Mouse (Mus musculus) brown adipose tissue, adult 24 weeks (tissue): Measurements from ENCODE around the gene Arl2bp. TPM values are rescaled to one million over a fixed set of nuclear protein-coding genes. Genes with fewer than 3 reads are reported as not detected.
A peak's percentile ranks its signal among the peaks of the same experiment; 100 is the strongest.

Experiments used
- H3K27ac ChIP-seq: fragments of 200-500 bp; replicated peaks from 2 replicates; pipeline ENCODE4 v1.5.1; 2012; ENCODE audit warnings: low read depth, mild to moderate bottlenecking, low read length
- H3K4me1 ChIP-seq: fragments of 200-500 bp; 2 replicates; pipeline ENCODE4 v1.6.1; 2012; ENCODE audit warnings: low read length, mixed read lengths; ENCODE audit not compliant: control insufficient read depth, insufficient read depth, insufficient read length
- H3K4me3 ChIP-seq: fragments of 200-500 bp; 2 replicates; pipeline ENCODE4 v1.5.1; 2012; ENCODE audit warnings: low read depth, mild to moderate bottlenecking, low read length, moderate library complexity; ENCODE audit not compliant: insufficient read depth
- polyA plus RNA-seq: library from polyadenylated mRNA; stranded (reverse); fragments of >200 nt; gene quantifications from 2 replicates; pipeline ENCODE4 v1.2.4, GENCODE M21; 2012; ENCODE audit not compliant: missing spikeins, insufficient read depth, insufficient read length

Arl2bp gene
- polyA plus RNA-seq, 1 experiment: 47.8 TPM

DNA sequence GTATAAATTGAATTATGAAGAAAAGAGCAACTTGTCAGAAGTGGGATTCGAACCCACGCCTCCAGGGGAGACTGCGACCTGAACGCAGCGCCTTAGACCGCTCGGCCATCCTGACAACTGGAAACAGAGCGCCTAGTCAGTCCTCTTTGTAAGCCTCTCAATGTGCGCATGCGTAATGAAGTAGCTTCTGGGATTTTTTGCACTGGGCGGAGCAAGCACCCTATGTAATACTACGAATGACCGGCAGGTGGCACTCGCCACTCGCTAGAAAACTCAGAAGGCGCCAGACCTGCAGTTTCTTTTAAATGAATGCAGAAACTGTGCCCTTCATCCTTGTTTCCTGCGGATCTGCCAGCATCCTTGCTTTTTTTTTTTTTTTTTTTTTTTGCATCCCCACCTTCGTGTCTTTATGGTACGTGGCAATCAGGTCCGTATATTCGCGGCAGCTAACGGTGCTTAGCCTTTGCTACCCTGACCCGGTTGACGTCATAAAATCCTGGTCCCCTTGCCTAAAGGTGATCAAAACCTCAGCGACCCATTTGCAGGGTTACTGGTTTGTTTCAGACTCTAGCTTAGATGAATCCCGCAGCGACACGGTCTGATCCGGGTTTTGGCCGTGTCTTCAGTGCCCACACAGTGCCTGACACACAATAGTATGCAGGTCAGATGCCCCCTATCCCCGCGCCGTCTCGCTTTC, 37.7 kb downstream of the Arl2bp start:
- Histone ChIP-seq H3K27ac (no peak overlapping the region), H3K4me1 (peaks cover 12% of the 10 kb centered on the region), H3K4me3 (peak overlapping the region; percentile 48)

DNA sequence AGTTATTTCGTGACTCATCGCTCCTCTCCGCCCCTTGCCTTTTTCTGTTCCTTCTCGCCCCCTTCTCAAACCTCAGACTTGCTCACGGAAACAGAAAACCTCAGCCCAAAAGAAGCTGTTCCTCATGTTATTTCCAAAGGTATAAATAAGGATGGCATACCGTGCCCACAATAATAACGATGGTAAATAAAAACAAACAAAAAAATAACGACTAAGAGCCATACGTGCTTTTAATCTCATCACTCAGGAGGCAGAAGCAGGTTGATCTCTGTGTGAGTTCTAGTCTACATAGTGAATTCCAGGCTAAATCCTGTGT, 38.2 kb downstream of the Arl2bp start:
- peak overlapping the region; percentile 48 for H3K4me3 ChIP-seq
- H3K27ac ChIP-seq: no peak overlapping the region
- peaks cover 12% of the 10 kb centered on the region for H3K4me1 ChIP-seq

DNA sequence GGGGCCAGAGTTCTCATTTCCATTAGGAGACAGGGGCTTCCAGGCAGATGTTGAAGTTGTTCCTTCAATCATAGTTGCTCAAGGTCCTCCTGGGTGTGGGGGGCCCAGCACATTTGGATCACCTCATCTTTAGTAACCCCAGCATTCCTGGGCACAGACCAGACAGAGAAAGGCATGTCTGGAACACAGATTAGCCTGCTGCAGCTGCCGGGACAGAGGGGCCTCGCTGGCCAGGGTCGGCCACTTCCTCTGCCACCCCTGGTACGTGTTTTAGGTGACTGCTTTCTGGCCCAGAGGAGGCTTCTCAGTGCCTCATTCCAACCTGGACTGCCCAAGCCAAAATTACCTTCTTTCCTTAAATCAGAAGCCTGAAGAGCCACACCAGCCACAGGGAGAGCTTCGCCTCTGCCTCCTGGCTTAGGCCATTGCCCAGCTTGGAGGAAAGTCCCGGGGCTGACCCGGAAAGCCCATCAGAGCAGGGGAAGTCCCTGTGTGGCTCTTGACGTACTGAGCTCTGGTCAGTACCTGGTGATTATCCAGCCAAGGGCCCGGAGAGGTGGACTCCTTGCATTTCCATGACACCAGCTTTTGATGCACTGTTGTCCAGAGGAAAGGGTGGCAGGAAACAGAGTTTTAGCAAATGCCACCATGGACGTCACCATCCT, 39.3 kb downstream of the Arl2bp start:
- Histone ChIP-seq H3K4me3 (peak overlapping the region; percentile 4; the same call in 1 of the 2 replicates), H3K4me1 (peaks cover 12% of the 10 kb centered on the region), H3K27ac (peak overlapping the region; percentile 80)

DNA sequence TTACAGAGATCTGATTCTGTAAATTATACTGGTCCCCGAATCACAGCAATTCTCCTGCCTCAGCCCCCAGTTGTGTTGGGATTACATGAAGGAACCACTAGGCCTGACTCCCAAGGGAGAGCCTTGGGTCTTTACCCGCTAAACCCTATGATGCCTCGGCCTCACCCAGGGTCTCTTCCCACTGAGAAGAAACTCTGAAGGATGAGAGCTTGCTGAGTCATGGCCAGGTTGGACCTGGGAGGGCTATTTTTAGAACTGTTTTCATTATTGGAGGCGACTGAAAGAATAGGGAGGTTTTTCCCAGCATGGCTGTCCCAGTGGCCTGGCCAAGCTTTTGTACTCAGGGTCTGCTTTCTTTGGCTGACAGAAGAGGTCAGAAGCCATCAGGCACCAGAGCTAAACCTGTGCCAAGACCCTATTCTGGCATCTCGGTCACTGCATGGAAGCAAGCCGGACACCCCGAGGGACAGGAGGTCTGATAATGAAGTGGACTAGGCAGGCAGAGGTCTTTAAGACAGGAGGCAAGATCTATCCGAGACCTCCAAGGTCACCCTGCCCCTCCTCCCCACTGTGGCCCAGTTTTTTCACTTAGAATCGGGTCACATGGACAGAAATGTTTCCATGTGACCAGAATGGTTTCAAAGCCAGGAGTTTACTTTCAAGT, 40.5 kb downstream of the Arl2bp start:
- Histone ChIP-seq H3K4me1 (peaks cover 12% of the 10 kb centered on the region), H3K4me3 (no peak overlapping the region), H3K27ac (peak overlapping the region; percentile 80)

DNA sequence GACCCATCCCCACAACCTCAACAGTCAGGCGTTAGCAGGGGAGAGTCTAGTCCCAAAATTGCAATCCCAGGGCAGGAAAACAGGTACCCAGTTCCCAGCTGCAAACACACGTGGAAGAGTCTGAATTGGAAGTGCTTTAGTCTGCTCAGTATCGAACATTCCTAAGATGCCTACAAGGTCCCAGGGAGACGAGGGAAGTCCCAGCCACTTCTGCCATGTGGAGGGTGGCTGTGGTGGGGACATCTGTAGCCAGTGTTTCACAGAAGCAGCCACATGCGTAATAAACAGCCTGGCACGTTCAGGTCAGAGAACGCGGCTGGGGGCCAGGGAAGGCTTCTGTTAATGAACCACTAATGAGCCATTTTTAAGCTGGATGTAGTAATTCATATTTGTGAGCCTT, 43.9 kb downstream of the Arl2bp start:
- no peak overlapping the region for H3K4me3 ChIP-seq
- no peak overlapping the region for H3K27ac ChIP-seq
- H3K4me1 ChIP-seq: peaks cover 15% of the 10 kb centered on the region

DNA sequence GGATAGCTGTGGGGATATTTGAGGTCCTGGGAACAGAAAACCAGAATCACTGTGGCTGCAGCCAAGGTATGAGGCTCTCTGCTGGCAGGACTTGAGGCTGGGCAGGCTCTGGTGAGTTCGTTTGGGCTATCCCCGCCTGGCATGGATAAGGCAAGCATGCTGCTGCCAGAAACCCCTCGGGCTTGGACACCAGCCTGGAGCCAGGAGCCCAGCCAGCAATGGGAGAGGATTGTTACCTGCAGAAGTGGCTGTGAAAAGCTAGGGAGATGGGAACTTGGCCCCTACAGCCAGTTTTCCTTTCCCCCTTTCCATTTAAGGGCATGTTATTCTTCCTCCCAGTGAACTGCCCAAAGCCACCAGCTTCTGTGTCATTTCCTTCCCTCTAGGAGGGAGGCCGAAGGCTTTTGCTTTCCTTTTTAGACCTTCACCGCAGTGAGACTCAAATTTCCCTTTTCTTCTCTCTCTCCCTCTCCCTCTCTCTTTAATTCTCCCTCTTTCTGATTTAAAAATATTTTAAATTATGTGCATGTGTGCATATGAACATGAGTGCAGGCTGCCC, 44.8 kb downstream of the Arl2bp start:
- H3K4me3 ChIP-seq: peak overlapping the region; percentile 24
- peak overlapping the region; percentile 82 for H3K27ac ChIP-seq
- peaks cover 17% of the 10 kb centered on the region for H3K4me1 ChIP-seq

DNA sequence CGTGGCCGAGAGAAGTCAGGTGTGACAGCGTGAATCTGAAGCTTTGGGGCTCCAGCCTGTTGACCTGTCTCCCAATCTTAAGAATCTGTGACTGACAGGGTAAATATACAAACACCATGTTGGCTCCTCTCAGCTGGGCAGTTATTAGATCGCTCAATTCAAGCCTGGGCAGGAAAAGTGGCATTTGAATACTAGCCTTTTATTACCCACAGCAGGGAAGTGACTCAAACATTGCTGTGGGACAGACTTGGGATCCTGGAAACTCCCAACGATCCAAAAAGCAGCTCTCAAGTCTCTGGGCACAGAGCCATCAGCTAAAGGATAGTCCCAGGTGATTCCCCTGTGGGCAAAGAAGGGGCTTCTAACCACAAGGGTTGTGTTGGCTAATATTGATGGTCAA, 48.2 kb downstream of the Arl2bp start:
- H3K4me3 ChIP-seq: no peak overlapping the region
- peaks cover 5% of the 10 kb centered on the region; the same call in 1 of the 2 replicates for H3K4me1 ChIP-seq
- H3K27ac ChIP-seq: no peak overlapping the region

DNA sequence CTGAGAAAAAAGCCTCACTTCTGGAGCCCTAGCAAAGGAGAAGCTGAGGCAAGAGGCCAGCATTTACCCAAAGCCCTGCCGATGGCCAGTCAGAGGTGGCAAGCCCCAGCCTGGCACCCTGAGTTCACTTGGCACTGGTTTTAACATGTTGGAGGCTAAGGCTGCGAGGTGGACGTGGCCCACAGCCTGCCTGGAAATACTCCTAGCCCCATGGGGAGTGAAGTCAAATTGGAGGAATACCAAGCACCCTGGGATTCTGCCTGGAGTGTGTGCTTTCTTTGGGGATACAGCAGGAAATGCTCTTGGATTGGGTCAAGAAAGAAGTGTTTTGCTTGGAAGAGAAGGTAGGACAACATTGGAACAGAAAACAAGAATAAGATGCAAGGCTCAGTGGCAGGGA, 49.5 kb downstream of the Arl2bp start:
- no peak overlapping the region for H3K4me3 ChIP-seq
- peaks cover 5% of the 10 kb centered on the region; the same call in 1 of the 2 replicates for H3K4me1 ChIP-seq
- no peak overlapping the region for H3K27ac ChIP-seq

DNA sequence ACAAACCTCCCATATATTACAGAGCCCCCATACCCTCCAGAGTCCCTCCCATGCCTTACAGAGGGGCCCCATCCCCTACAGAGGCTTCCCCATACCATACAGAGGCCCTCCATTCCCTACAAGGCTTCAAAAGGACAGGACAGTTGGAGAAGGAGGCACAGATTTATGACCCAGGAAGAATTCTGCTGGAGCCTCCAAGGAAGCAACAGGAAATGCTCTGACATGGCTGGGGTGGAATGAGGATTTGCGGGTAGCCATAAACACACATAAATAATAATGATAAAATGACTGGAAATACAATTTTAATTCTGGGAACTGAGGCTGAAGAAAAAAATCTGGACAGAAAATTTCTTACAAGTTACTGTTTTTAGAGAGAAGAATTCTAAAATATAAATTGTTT, 50.4 kb downstream of the Arl2bp start:
- Histone ChIP-seq H3K4me1 (peaks cover 5% of the 10 kb centered on the region; the same call in 1 of the 2 replicates), H3K4me3 (no peak overlapping the region), H3K27ac (no peak overlapping the region)

Other genes with a start within 250 kb of the Arl2bp start
- 5.0 and 7.6 TPM in 2 replicates for gene Nlrc5, start 232.2 kb upstream of the Arl2bp start, polyA plus RNA-seq
- gene Cpne2, start 133.6 kb upstream of the Arl2bp start, polyA plus RNA-seq: 4.9 and 6.0 TPM in 2 replicates
- 13.9 and 15.6 TPM in 2 replicates for gene Rspry1, start 64.7 kb upstream of the Arl2bp start, polyA plus RNA-seq
- 31.0 and 41.0 TPM in 2 replicates for gene Fam192a, start 64.6 kb upstream of the Arl2bp start, polyA plus RNA-seq
- 1.6 and 1.9 TPM in 2 replicates for gene Pllp, start 29.7 kb downstream of the Arl2bp start, polyA plus RNA-seq
- gene Ccl22, start 79.0 kb downstream of the Arl2bp start, polyA plus RNA-seq: not detected in 2 replicates
- gene Cx3cl1, start 105.4 kb downstream of the Arl2bp start, polyA plus RNA-seq: 1.7 and 2.2 TPM in 2 replicates
- not detected in 2 replicates for gene Ccl17, start 143.9 kb downstream of the Arl2bp start, polyA plus RNA-seq
- gene Coq9, start 171.7 kb downstream of the Arl2bp start, polyA plus RNA-seq: 313 and 387 TPM in 2 replicates
- 61.4 and 80.8 TPM in 2 replicates for gene Ciapin1, start 171.8 kb downstream of the Arl2bp start, polyA plus RNA-seq
- 55.0 and 64.8 TPM in 2 replicates for gene Polr2c, start 190.8 kb downstream of the Arl2bp start, polyA plus RNA-seq
- gene Dok4, start 209.7 kb downstream of the Arl2bp start, polyA plus RNA-seq: 3.8 and 8.4 TPM in 2 replicates